Mouse (Mus musculus): ENCODE measurements around the gene Trpc3. TPM values are rescaled to one million over a fixed set of nuclear protein-coding genes. Genes with fewer than 3 reads are reported as not detected.
A peak's percentile ranks its signal among the peaks of the same experiment; 100 is the strongest.
"Not testable (repeated sequence)": the region's sequence is repeated elsewhere in the genome, so short reads cannot be mapped to it uniquely, and the experiment has no call there.

The Trpc3 gene
- total RNA-seq (2021), result 1 to 10 TPM; 3.1 to 4.7 TPM
- long read RNA-seq, experiment 1, partial matches to known transcripts, result 0 of 3 reads
- long read RNA-seq, experiment 1, other reads (novel, unspliced or antisense), result 0 of 3 reads
- long read RNA-seq, experiment 2, result 0 reads

DNA sequence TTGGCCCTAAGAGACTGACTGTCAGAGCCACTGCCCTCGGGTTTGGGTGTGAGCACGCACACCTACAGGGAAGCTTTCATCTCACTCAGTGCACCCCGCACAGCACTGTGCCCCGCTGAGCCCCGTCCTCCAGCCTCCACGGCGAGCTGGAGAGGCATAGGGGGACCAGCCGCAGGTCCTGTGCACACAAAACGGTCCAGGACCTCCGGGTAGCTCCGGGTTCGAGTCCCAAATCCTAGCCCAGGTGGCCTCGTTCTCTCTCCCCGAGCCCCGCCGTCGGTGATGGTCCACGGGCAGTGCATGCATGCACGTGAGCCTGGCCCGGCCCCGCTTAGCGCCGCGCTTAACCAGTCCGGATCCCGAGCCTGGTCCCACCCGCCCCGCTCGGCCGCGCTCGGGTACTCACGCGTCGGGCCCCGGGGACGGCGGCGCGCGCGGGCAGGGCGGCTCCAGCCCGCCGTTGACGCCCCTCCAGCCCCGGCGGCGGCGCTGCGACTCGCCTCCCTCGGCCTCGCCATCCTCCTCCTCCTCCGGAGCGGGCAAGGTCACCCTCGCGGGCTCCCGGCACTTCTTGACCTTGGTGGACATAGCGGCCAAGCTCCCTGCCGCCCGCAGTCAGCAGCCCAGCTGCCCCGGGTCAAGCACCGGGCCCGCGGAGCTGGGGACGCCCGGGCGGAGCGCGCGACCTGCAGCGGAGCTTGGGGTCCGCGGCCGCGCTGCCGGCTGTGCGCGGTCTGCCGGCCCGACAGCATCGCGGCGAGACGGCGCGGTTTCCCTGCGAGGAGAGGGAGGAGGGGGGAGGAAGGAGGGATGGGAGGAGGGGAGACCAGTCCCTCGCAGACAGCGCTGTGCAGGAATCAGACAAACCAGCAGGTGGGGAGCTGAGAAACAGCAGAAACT is at the start of gene Trpc3:
TSS of gene Trpc3 (minus strand) at position 776 of the 900 bp plus-strand sequence.
- DNase-seq, result peak; percentile 57

DNA sequence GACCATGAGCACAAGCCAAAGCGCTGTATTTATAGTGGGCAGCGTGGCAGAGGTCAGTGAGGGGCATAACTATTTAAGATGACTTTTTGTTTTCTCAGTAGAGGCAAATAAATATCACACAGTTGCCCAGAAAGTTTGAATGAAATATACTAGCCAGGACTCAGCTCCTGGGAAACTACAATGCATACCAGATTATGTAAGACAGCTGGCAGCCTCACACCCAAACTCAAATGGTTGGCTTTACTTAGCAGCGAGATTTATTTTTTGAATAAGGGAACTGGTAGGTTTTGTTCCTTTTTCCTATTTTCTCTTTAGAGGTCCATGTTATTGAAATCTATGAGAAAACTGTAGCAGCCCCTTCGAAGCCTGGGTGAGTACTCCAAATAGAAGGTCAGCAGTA is 48.1 kb upstream of the Trpc3 start:
- DNase-seq, result no peak

DNA sequence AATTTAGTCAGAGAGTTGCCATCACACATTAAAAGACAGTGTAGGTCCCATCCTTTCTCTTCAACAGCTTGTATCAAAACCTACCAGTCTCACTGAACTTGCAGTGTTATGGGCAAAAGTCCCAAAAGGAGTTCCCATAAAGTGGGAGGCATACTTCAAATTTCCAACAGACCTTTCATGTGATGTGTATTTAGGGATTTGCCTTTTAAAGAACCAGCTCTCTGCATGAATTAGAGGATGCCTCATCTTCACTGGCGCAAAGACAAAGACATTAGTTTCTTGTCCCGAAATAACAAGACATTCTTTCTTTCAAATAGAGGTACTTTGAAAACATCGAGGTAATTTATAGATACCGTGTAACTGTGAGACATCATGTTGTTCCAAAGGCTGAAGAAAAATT is 43.1 kb upstream of the Trpc3 start:
- DNase-seq, result no peak

DNA sequence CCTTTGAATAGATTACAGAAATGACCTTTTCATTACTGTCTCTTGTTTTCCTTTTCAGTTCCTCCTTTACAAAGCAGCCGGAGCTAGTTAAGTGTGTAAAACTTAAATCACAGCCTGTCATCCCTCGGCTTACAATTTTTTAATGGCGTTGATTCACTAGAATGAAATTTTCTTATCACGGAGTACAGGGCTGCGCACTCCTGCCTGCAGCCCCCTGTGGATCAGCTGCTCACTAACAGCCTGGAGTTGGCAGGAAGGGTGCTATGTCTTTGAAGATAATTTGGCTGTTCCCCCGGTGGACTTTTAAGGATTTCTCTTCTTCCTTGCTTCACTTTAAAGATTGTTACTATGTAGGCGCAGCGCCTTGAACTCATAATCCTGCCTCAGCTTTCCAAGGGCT is 36.6 kb upstream of the Trpc3 start:
- no peak for DNase-seq

DNA sequence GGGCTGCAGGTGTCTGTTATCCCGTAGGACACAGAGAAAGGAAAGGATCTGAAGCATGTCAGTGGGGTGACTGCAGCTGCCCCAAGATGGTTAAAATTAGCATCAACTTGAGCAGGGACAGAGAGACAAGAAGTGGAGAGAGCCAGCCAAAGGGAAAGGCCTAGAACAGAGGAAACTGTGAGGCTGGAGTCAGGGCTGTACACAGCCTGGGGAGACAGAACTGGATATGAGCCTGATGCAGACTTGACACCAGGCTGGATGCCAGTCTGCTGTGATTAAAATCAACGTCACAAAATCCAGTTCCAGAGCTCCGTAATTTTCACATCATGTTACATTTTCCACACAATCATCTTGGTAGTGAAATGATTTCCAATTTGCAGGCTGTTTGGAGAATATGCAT is 31.9 kb upstream of the Trpc3 start:
- DNase-seq, result no peak

DNA sequence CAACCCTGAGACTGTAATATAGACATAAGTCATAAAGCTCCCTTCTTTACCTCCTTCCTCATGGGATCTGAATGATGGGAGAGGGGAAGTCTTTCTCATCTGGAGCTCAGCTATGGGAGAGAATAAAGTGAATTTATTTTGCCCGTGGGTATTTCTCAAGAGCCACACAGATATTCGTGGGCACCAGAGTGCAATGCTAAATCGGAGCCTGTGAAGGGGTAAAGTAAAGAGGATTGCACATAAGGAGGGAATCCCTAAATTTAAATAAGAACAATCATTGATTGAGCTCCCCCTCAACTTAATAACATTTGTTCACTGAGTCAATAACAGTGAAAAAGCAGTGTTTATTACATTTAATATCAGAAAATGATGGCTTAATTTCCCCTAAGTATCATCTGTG is 19.6 kb upstream of the Trpc3 start:
- DNase-seq, result no peak

DNA sequence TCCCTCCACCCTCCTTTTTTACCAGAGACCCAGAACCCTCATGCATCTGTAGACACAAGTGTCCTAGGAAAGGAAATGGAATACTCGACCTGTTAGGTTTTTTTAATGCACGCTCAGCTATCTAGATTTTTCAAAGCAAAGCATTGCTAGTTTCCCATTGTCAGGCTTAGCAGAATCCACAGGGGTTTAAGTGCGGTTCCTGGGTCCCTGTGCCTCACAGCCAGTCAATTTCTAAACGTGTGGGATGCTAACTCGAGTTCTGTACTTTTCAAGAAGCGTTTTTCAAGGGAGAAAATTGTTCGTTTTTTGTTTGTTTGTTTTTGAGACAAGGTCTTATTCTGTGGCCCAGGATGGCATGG is 304 bp upstream of the Trpc3 start:
- DNase-seq, result no peak

DNA sequence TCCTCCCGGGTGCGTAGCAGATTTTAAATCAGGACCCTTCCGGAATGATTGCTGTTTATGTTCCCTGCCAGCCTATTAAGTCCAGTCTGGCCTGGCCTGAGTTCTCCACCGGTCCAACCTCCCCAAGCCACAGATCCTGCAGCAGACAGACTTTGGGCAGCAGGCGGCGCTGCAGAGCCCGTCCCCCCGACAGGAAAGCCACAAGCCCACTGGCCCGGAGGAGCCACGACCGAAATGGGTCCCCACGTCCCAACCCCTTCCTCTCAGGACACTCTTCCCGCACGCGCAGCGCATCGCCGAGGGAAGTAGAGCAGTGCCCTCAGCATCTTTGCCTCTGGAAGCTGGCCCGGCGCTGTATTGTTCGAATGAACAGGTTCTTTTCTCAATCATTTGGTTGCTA is 1.1 kb downstream of the Trpc3 start:
- peak; percentile 81 for DNase-seq

DNA sequence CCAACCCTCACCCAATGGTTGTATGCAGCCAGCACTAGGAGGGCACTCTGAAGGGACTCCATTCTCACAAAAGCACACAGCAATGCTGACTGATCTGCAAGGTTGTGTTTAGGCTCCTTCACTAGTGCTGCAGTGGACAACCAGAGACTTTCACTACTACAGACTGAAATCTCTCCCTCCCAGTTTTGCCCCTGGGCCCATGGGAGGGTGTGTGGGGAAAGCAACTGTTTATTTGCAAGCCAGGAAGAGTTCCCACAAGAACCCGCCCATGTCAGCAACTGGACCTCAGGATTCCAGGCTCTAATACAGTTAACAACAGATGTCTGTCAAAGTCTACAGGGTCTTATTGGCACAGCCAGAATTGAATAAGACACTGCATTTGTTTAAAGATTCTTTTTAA is 14.1 kb downstream of the Trpc3 start:
- DNase-seq, result peak; percentile 5

DNA sequence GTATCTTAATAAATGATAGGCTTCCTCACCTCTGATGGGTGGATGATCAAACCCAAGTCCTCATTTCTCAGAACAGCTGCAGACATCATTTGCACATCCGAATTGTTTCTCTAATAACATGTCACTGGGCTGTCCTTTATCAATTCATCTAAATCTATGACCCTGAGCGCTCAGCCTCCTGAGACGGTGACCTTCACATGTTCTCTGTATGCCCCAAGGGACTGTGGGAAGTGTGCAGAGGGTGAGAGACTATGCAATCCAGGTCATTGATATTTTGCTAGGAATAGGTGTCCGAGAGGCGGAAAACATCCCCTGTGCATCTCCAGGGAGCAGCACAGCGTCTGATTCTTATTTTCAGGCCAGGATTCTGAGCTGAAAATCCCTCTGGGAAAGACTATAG is 22.2 kb downstream of the Trpc3 start:
- DNase-seq, result no peak

DNA sequence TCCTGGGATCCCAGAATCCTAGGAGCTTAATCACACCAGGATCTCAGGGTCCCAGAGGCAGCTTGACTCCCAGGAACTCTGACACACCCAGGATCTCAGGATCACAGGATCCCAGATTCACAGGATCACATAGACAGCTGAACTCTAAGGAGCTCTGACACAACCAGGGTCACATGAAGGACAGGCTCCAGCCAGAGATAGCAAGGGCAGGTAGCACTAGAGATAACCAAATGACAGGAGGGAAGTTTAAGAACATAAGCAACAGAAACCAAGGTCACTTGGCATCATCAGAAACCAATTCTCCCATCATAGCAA is 44.8 kb downstream of the Trpc3 start:
- not testable (repeated sequence) for DNase-seq

DNA sequence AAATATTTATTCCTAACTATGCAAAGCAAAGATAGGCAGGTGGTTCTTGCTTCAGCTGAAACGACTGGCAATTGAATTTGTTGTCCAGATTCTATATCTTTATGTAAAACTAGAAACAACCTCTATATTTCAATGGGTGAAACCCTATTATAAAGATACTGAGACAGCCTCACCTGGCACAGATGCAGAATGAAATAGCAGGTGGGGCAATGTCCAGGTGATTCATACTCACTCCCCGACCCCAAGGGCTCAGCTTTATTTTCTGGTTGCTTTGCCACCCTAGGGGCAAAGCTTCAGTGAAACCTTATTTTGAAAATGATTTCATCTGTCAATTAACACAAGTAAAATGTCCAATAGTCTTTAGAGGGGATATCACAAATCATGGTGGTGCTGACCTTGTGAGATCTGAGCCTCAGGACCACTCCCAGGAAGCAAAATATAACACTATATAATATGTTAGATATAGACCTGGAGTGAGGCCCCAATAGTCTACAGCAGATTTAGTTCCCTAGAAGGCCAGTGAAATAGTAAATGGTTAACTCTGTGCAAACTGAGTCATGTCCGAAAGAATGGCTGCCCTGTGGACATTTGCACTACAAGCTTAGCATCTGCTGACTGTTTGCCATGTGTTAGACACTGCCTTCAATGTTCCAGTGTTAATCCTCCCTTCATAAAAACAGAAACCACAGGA is 45.3 kb downstream of the Trpc3 start:
- DNase-seq, result no peak

DNA sequence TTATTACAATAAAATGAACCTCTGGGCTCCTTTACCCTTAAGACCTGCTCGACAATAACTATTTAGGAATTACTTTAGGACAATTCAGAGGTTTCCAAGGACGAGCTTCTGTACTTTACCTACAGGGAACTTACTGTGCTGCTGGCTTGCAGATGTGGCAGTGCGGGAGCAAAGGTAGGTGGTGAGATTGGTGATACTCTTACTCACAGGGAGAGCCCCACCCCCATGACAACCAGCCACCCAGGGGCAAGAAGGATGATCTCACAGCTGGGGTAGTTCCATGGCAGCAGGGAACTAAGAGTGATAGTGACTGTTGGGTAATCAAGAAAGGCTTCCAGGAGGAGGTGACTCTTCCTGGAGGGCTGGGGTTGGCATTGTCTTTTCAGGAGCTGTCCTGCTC is 46.6 kb downstream of the Trpc3 start:
- no peak for DNase-seq

DNA sequence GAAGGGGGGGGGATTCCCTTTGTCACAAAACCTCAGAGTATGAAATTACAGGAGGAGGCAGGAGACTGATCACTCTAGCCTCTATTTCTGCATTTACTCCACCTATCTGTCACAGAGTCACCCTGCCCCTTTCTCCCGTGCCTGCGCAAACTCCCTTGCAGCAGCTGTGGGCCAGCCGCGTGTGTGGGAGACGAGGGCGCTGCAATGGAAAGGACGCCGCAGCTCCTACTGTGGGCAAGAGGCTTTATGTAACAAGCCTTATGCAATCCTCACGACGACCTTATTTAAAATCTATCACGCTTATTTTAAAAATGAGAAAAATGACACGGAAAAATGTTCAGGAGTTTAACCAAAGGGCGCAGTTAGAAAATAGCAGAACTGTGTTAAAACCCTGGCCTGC is 47.2 kb downstream of the Trpc3 start:
- DNase-seq, result no peak

DNA sequence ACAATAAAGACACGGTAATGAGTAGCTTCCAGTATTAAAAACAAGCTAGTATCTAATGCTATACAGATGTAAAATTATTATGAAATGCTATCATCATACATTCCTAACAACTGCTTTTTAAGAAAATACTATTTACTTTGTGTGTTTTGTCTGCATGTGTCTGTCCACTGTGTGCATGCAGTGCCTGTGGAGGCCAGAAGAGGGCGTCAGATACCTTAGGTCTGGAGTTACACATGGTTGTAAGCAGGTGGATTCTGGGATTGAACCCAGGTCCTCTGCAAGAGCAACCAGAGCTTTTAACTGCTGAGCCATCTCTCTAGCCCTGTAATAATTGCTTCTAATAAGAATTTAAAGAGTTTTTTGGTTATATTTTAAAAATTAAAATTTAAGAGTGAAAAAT is 49.2 kb downstream of the Trpc3 start:
- DNase-seq, result no peak

DNA sequence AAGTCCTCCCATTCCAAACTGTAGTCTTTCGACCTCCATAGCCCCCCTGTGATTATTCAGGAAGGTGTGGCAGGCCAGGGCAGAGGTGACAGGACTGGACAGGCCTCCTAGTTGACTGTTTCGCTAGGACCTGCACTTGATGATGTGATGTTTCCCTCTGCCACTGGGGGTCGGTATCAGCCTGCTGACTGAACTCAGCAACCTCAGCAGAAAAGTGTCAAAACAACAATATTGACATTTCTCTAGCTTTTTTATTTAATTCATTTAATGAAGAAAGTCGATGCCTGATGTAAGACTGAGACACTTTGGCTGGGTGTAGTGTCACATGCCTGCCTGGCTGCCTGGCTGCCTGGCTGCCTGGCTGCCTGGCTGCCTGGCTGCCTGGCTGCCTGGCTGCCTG is 54.5 kb downstream of the Trpc3 start:
- DNase-seq, result peak; percentile 54

DNA sequence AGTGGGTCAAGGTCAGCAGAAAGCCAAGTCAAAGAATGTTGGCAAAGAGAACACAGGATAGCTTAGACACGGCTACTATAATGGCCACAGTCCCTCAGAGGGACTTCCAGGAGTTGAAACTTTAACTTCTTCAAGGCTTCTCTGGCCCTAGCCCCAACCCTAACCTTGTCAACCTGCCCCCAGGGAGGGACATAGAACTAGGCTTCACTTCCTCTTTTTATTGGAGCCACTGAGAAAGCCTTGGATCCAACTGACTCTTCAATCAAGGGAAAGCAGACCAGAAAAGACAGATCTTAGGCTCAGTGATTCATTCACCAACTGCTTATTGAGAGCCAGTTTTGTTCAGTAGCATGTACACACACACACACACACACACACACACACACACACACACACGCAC is 63.2 kb downstream of the Trpc3 start:
- no peak for DNase-seq

DNA sequence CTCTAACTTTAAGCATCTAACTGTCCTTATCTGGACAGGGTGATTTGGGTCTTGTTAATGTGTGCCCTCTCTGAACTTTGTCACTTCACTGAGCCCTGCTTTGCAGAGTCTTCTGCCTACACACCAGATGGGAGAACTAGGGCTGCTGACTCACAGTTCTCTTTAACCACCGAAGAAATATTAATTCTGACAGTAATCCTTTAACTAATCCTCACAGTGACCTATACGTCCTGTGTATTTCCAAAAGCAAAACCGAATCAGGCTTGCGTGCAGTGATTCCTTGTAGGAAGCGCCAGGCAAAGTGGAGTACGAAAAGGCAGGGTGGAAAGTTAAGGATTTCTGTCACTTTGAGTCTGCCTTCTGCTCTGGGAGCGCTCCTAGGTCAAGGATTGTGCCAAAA is 71.8 kb downstream of the Trpc3 start:
- DNase-seq, result no peak

DNA sequence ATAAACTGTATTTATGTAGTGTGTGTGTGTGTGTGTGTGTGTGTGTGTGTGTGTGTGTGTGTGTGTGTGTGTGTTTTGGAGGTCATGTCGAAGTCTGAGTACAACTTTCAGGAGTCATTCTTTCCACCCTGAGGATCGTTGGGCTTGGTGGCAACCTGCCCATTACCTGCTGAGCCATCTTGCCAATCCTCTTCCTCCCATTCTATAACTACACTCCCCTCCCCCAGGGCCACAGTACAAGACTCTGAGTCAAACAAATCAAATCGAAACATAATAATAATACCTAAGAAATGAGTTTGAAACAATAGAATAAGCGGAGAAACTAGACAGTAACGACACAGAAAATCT is 76.1 kb downstream of the Trpc3 start:
- DNase-seq, result no peak

DNA sequence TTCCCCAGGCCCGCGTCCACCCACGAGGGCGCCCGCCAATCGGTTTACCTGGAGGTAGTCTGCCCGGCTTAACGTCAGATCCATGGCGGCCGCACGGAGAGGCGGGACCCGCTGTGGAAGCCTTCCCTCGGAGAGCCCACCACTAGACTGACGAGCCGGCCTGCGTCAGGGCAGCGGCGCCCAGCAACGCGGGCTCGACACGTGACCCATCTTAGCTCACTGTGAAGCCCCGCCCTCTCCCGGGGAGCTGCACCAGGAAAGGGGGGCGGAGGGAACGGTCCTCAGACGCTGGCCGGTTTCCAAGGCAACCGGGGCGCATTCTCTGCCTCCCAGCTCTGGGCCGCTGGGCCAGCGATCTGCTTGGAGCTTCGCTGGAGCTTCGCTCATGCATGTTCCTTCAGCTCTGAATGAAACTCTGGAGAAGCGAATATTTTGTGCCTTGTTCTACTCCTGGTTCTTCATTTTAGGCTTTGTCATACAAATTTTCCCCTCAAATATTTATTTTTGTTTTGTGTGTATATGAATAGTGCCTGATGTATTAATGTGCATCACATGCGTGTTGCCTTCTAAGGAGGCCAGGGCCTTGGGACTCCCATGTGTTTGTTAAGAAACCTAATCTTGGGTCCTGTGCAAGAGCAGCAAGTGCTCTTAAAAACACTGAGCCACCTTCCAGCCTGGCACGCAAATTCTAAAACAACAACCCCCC is 76.6 kb downstream of the Trpc3 start, which contains the start of gene Bbs7:
TSS of gene Bbs7 (minus strand) at position 276 of the 706 bp plus-strand sequence.
- DNase-seq, result peak; percentile 96

DNA sequence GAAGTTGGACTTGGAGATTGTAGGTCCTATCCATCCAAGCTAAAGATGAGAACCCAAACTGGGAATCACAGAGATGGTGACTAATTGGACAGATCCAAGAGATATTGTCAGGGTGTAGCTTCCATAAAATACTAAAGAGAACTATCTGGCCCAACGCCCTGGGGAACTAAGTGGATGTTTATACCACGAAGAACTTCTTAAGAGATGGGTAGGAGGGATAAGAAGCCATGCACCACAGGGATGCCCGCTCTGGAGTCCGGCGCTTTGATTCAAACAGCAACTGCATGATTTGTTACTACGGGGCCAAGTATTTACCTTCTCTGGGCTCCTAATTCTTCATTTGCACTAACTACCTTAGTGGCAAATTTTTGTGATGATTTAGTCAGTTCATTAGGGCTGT is 77.3 kb downstream of the Trpc3 start:
- no peak for DNase-seq

DNA sequence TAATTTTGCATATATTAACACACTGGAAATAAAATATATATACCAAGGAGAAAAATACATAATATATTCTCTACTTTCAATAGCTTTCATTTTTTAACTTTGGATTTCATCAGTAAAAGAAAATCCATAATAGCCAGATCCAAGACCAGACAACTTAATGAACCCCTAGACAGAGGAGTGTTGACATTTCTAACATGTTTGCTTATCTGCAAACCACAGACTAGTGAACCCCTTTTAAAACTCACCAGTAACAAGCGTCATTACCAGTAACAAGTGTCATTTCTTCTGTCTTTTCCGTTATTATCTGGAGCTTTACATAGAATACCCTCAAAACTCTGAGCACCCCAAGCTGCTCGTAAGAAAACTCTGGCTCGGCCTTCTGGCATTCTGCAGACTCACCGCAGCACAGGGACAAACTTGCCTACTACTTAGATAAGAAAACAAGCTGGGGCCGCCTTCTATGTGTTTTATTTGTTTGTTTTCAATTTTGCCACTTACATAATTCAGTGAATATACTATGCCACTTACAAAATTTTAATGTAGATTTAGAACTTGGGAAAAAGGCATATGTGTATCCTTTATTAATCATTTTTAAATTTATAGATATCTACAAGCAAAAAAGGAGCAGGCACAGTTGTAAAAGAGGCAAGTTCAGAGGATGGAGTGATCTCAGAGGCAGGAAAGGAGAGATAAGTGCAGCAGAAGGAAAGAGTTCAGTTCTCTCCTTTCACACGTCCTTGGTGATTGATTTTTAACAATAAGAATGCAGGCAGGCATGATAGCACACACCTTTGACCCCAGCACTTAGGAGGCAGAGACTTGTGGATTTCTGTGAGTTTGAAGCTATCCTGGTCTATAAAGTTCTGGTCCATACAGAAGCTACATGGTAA is 83.8 kb downstream of the Trpc3 start:
- DNase-seq, result no peak
